Mouse (Mus musculus) CH12F3 (cell line): ENCODE results near the gene Robo1.

ENCODE experiments used
- in situ Hi-C: fragments of 300-500 bp; cut with MboI; formaldehyde crosslinking; loops from 2 replicates; pipeline ENCODE4 v1.14.3; 2020; ENCODE audit warnings: low sequenced_read_pairs

Gene Robo1

DNA sequence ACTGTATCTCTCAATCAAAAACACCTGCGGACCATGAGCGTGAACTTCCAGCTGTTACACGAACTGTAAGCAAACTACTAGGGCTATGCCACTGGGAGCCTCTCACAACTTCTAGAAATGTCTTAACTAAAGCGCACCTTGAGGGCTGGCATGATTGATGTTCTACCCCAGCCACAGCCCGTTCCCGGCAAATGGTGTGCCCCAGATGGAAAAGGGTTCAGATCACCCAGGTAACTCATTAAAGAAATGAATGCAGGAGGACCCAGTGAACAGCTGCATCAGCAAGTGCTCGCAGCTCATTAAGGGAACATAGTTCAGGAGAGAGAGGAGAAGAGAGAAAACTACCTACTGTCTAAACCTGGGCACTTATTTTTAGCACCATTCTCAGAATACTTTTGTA is 759.7 kb downstream of the Robo1 start:
- in situ Hi-C loops = no loop called here

DNA sequence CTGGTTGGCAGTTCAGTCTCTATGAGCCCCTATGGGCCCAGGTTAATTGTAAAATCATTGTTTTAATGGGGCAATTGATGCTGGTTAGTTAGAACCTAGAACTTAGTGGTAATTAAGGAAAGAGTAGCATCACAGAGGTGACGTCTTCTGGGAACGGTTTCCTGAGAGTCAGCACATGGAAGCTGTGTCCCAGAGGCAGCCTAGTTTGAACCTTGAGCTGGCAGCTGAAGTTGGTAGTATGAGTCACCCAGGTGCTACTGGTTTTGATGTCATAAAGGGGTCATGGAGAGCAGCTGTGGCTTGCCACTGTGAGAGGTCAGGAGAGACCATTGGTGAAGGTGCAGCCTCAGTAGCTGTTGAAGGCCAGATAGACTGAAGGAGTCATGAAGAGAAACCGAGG is 763.9 kb downstream of the Robo1 start:
- in situ Hi-C loops = no loop called here

DNA sequence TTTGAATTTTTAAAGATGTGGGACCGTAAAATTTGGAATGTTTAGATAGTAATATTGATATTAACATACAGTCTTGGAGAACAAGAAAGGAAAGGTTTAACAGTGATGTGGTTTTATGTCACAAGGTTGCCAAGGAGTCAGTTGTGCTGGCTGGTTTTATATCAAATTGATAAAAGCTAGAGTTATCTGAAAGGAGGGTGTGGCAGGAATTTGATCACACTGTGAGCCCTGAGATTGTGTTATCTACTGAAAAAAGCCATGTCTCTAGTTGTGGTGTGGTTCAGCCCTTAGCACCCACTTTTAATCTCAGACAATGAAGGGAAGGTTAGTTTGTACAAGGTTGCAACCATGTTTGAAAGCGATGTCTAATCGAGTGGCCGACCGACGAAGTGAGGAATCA is 764.8 kb downstream of the Robo1 start:
- in situ Hi-C loops = no loop called here

DNA sequence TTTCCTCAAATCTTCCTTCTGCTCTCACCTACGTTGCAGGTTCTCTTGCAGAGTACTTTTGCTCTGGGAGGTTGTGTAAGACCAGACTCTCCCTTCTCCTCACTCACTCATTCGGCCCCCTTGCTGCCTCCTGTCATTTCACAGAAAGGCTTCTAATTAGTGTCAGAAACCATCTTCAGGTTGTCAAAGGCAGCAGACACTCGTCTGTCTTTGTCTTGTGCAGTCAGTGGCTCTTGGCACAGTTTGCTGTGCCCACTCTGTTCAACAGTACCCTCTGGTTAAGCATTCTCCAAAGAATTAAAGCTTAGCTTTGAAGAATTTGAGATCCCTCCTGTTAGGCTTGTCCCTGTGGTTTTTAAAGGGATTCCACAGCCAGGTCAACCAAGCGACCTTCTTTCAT is 774.3 kb downstream of the Robo1 start:
- in situ Hi-C loops = no loop called here

DNA sequence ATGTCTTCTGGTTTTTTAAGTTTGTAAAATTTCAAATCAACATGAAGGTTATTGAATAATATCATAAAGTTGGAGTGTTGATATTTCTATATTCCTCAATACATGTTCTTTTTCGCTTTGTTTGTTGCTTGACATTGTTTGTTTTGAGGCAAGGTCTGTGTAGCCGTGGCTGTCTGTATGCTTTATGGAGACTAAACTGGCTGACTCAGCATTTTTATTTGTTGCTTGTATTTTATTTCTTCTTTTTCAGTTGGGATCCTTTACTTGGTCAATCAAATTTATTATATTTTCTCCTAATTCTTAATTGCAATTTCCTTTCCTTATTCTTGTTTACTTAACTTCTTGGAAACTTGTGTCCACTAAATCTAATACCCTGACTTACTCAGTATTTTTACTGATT is 775.0 kb downstream of the Robo1 start:
- in situ Hi-C loops = no loop called here
